Mouse (Mus musculus): ENCODE data around the gene Lst1.

Lst1 gene

GRCm38 (mm10) chr17:35159638-35160037 lies 28.6 kb downstream of the Lst1 start:
- DNase-seq (ENCODE audit: low spot score): no peak

GRCm38 (mm10) chr17:35158850-35159593 lies 29.2 kb downstream of the Lst1 start:
- DNase-seq (ENCODE audit: low spot score): no peak

- no peak for DNase-seq (ENCODE audit: low spot score)
These were observed 30.5 kb downstream of the Lst1 start for GRCm38 (mm10) chr17:35157661-35158175.

- DNase-seq (ENCODE audit: low spot score): no peak
These were observed 31.0 kb downstream of the Lst1 start for GRCm38 (mm10) chr17:35157254-35157653.

GRCm38 (mm10) chr17:35156461-35157200 lies 31.6 kb downstream of the Lst1 start:
- no peak for DNase-seq (ENCODE audit: low spot score)

- DNase-seq (ENCODE audit: low spot score): no peak
These were observed 32.8 kb downstream of the Lst1 start for GRCm38 (mm10) chr17:35155451-35155850.

GRCm38 (mm10) chr17:35154616-35155015 lies 33.6 kb downstream of the Lst1 start:
- DNase-seq (ENCODE audit: low spot score): no peak

- no peak for DNase-seq (ENCODE audit: low spot score)
These were observed 34.3 kb downstream of the Lst1 start for GRCm38 (mm10) chr17:35153931-35154330.

- no peak for DNase-seq (ENCODE audit: low spot score)
These were observed 35.2 kb downstream of the Lst1 start for GRCm38 (mm10) chr17:35153077-35153476.

GRCm38 (mm10) chr17:35152121-35152520 lies 36.1 kb downstream of the Lst1 start:
- no peak for DNase-seq (ENCODE audit: low spot score)

GRCm38 (mm10) chr17:35147922-35148639 lies 40.2 kb downstream of the Lst1 start:
- DNase-seq (ENCODE audit: low spot score): no peak

- DNase-seq (ENCODE audit: low spot score): no peak
These were observed 40.9 kb downstream of the Lst1 start for GRCm38 (mm10) chr17:35147348-35147747.

- DNase-seq (ENCODE audit: low spot score): no peak
These were observed 42.1 kb downstream of the Lst1 start for GRCm38 (mm10) chr17:35146139-35146538.

- no peak for DNase-seq (ENCODE audit: low spot score)
These were observed 46.3 kb downstream of the Lst1 start for GRCm38 (mm10) chr17:35141971-35142370.

- no peak for DNase-seq (ENCODE audit: low spot score)
These were observed 47.7 kb downstream of the Lst1 start for GRCm38 (mm10) chr17:35140490-35140996.

GRCm38 (mm10) chr17:35139269-35139668 lies 49.0 kb downstream of the Lst1 start:
- DNase-seq (ENCODE audit: low spot score): no peak

- DNase-seq (ENCODE audit: low spot score): no peak
These were observed 52.5 kb downstream of the Lst1 start for GRCm38 (mm10) chr17:35135591-35136320.

Data from layer of hippocampus, adult 9-10 months (tissue).